Mouse (Mus musculus): ENCODE data around the gene Gm1993.
"Not testable (repeated sequence)": the region's sequence is repeated elsewhere in the genome, so short reads cannot be mapped to it uniquely, and the experiment has no call there.

The Gm1993 gene

DNA sequence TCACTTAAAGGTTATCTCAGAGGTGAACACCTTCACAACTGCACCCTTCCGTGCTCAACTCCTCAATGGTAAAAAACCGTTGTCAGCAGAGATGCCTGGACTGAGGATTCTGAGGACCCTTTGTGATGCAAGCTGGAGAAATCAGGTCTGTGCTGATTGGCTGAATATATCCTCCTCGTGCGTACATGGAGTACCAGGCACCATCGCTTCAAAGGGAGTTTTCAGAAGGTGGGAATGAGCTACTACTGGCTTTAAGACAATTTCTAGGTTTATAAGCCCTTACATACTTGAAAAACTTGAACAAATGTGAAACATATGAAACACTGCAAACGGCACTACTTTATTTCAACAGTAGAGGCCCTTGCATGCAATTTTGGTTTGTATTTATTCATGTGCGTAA is at the start of gene Gm1993:
Gene Gm1993 (minus strand): TSS at position 101 of the 400 bp plus-strand sequence.
- DNase-seq (ENCODE audit: low spot score): not testable (repeated sequence)

All from testis, postnatal 14 days (tissue).